Mouse (Mus musculus) adrenal gland, postnatal 14 days (tissue): ENCODE data around the gene Espn. TPM values are rescaled to one million over a fixed set of nuclear protein-coding genes. Genes with fewer than 3 reads are reported as not detected.

Experiments used
- DNase-seq: peaks from one replicate; pipeline ENCODE4 v3.0.0; 2021; ENCODE audit warnings: mixed read lengths
- total RNA-seq: library from RNA; stranded (reverse); gene quantifications from 2 replicates; pipeline ENCODE4 v1.2.3, GENCODE M21; 2021

Gene Espn
- total RNA-seq, 1 experiment from 2014 or later: 0.96 TPM

GRCm38 (mm10) chr4:152070494-152071396, 81.4 kb downstream of the Espn start:
- DNase-seq: peak; percentile 40

Other genes with a start within 250 kb of the Espn start
- gene Dnajc11, start 218.7 kb downstream of the Espn start, total RNA-seq: 117 and 122 TPM in 2 replicates
- 15.2 and 15.5 TPM in 2 replicates for gene Thap3, start 163.4 kb downstream of the Espn start, total RNA-seq
- gene Phf13, start 156.1 kb downstream of the Espn start, total RNA-seq: 15.6 and 16.0 TPM in 2 replicates
- gene Klhl21, start 143.6 kb downstream of the Espn start, total RNA-seq: 18.7 TPM in 2 replicates
- gene Zbtb48, start 124.7 kb downstream of the Espn start, total RNA-seq: 10.6 and 11.3 TPM in 2 replicates
- not detected in 2 replicates for gene Tas1r1, start 113.8 kb downstream of the Espn start, total RNA-seq
- gene Nol9, start 113.0 kb downstream of the Espn start, total RNA-seq: 24.0 and 26.9 TPM in 2 replicates
- 16.9 and 21.5 TPM in 2 replicates for gene Plekhg5, start 79.9 kb downstream of the Espn start, total RNA-seq
- gene Tnfrsf25, start 36.4 kb downstream of the Espn start, total RNA-seq: 2.9 and 4.8 TPM in 2 replicates
- not detected in 2 replicates for gene Hes2, start 6.5 kb upstream of the Espn start, total RNA-seq
- gene Acot7, start 25.8 kb upstream of the Espn start, total RNA-seq: 32.2 and 34.2 TPM in 2 replicates
- gene Gpr153, start 121.9 kb upstream of the Espn start, total RNA-seq: 7.2 and 7.5 TPM in 2 replicates
- gene Hes3, start 139.3 kb upstream of the Espn start, total RNA-seq: not detected in 2 replicates
- gene Icmt, start 144.9 kb upstream of the Espn start, total RNA-seq: 36.9 and 39.6 TPM in 2 replicates
- gene Rnf207, start 166.6 kb upstream of the Espn start, total RNA-seq: 0.26 TPM in 1 of 2 replicates, not detected in the other
- 493 and 564 TPM in 2 replicates for gene Rpl22, start 173.4 kb upstream of the Espn start, total RNA-seq
- 7.1 and 8.0 TPM in 2 replicates for gene Chd5, start 186.3 kb upstream of the Espn start, total RNA-seq